Mouse (Mus musculus): ENCODE measurements at regions not wholly inside any gene's neighbourhood (a gene's known extent, or its start where the extent isn't known, plus 50 kb on each side); places are given as distances from the start of the nearest gene placed in this dataset.

GRCm38 (mm10) chr10:30893771-30894170 is 51.2 kb upstream of the Hey2 start:
- Histone ChIP-seq H3K27ac (ENCODE audit: insufficient read depth, low read depth) (no peak overlapping the region), H3K4me1 (ENCODE audit: control insufficient read depth in 1 of 2, insufficient read depth in 2 of 2) (peaks cover 0 to 5% of the 10 kb centered on the region in 2 experiments; a peak in 2 of 4 replicates), H3K9me3 (replicated peaks; ENCODE audit: low read length) (no peaks in the 10 kb centered on the region), H3K9ac (ENCODE audit: insufficient read depth, low read depth) (no peak overlapping the region), H3K79me2 (replicated peaks; ENCODE audit: control insufficient read depth, extremely low read depth, insufficient read depth, poor library complexity, severe bottlenecking) (no peaks in the 10 kb centered on the region), H3K4me2 (ENCODE audit: insufficient read depth, low read depth, poor library complexity, severe bottlenecking) (no peak overlapping the region), H3K36me3 (replicated peaks in 1 of 2; ENCODE audit: control insufficient read depth in 1 of 2, insufficient read depth in 1 of 2, low read length in 1 of 2) (no peaks in the 10 kb centered on the region), H3K4me3 (replicated peaks in 1 of 3; ENCODE audit: low read depth in 2 of 3, low read length in 2 of 3, poor library complexity in 1 of 3) (no peak overlapping the region), H3K27me3 (replicated peaks) (no peaks in the 10 kb centered on the region)
- in situ Hi-C loops (cut with MboI; ENCODE audit: low pct_ligation_motif_present, low pct_unique_long_range_greater_than_20kb, low sequenced_read_pairs) = no loop called here
- no peak for DNase-seq (ENCODE audit: extremely low read depth)
- no peak for TF ChIP-seq MXI1 (IDR thresholded peaks at IDR 0.05; ENCODE audit: low read depth, low read length)
- TF ChIP-seq SIN3A (IDR thresholded peaks at IDR 0.05; ENCODE audit: low read length) = no peak
- TF ChIP-seq KAT2A (IDR thresholded peaks at IDR 0.05; ENCODE audit: insufficient replicate concordance, low read length) = no peak
- no peak for TF ChIP-seq GABPA (IDR thresholded peaks at IDR 0.05; ENCODE audit: insufficient replicate concordance, low read depth, low read length)
- TF ChIP-seq MAZ (IDR thresholded peaks at IDR 0.05; ENCODE audit: low read depth, low read length) = no peak
- TF ChIP-seq ELF1 (IDR thresholded peaks at IDR 0.05; ENCODE audit: low read depth, low read length) = no peak
- no peak for TF ChIP-seq NRF1 (IDR thresholded peaks at IDR 0.05; ENCODE audit: low read depth, low read length)
- no peak for TF ChIP-seq CHD1 (IDR thresholded peaks at IDR 0.05; ENCODE audit: low read depth, low read length)
- TF ChIP-seq RAD21 (IDR thresholded peaks at IDR 0.05; ENCODE audit: low read depth, low read length) = no peak
- TF ChIP-seq TCF12 (IDR thresholded peaks at IDR 0.05; ENCODE audit: low read depth, low read length) = no peak
- no peak for TF ChIP-seq CTCF (conservative IDR thresholded peaks at IDR 0.05 in 1 of 2, IDR thresholded peaks at IDR 0.05 in 1 of 2; ENCODE audit: low read depth in 2 of 2, low read length in 2 of 2)
- no peak for TF ChIP-seq MYC (IDR thresholded peaks at IDR 0.05; ENCODE audit: low read depth, low read length)
- no peak for TF ChIP-seq PAX5 (IDR thresholded peaks at IDR 0.05; ENCODE audit: low read length)
- TF ChIP-seq USF1 (IDR thresholded peaks at IDR 0.05; ENCODE audit: low read depth, low read length) = no peak
- dilution Hi-C loops (cut with MboI; ENCODE audit: extremely low pct_ligation_motif_present, extremely low pct_unique_long_range_greater_than_20kb, low sequenced_read_pairs) = no loop called here
